Mouse (Mus musculus): ENCODE measurements around the gene Osbpl8. TPM values are rescaled to one million over a fixed set of nuclear protein-coding genes. Genes with fewer than 3 reads are reported as not detected.

Gene Osbpl8
- polyA plus RNA-seq, 1 experiment from 2014 or later, result 12.5 TPM

DNA sequence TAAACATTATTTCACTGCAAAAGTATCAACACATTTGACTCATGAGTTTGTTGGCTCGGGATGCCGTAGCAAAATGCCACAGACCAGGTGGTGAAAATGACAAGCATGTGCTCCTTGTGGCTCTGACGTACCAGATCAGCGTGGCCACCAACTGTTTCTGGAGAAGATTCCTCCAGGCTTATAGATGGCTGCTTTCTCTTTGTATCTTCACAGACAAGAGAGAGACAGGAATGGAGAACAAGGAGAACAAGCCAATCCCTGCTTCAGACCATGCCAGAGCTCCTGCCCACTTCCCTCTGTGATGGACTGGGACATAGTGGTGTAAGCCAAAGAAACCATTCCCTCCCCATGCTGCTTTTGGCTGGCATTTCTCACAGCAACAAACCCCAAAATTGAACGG lies 179.0 kb downstream of the Osbpl8 start:
- no peaks in the 10 kb centered on the region for H3K27me3 ChIP-seq (replicated peaks; ENCODE audit: control insufficient read depth, insufficient read depth, low read length)
- no peaks in the 10 kb centered on the region for H3K4me1 ChIP-seq (ENCODE audit: control insufficient read depth, insufficient read depth, low read depth, low read length)
- no peak overlapping the region for H3K4me3 ChIP-seq (ENCODE audit: low read length)
- H3K27ac ChIP-seq (ENCODE audit: low read depth, low read length), result no peak overlapping the region
- no peak overlapping the region for H3K4me2 ChIP-seq (ENCODE audit: low read length)
- WGBS, result 86% methylated on average over 5 of the region's 5 CpGs
- no peaks in the 10 kb centered on the region for H3K9me3 ChIP-seq (ENCODE audit: control insufficient read depth, low read length)
- H3K9ac ChIP-seq (ENCODE audit: low read depth, low read length), result no peak overlapping the region
- no peak for ATAC-seq
- H3K36me3 ChIP-seq (ENCODE audit: control insufficient read depth, insufficient read depth, low read length), result no peaks in the 10 kb centered on the region

Other genes with a start within 250 kb of the Osbpl8 start
- 120 and 121 TPM in 2 replicates for gene Csrp2, start 245.0 kb upstream of the Osbpl8 start, polyA plus RNA-seq (2015; fragmentation: Nextera tagmentation; extraction: Ambion mirVana)
- gene Zdhhc17, start 154.6 kb upstream of the Osbpl8 start, polyA plus RNA-seq (2015; fragmentation: Nextera tagmentation; extraction: Ambion mirVana), result 51.2 TPM in 2 replicates
- gene Bbs10, start 133.9 kb downstream of the Osbpl8 start, polyA plus RNA-seq (2015; fragmentation: Nextera tagmentation; extraction: Ambion mirVana), result 4.9 and 5.8 TPM in 2 replicates